Mouse (Mus musculus): ENCODE measurements at regions not wholly inside any gene's neighbourhood (a gene's known extent, or its start where the extent isn't known, plus 50 kb on each side); places are given as distances from the start of the nearest gene placed in this dataset.

DNA sequence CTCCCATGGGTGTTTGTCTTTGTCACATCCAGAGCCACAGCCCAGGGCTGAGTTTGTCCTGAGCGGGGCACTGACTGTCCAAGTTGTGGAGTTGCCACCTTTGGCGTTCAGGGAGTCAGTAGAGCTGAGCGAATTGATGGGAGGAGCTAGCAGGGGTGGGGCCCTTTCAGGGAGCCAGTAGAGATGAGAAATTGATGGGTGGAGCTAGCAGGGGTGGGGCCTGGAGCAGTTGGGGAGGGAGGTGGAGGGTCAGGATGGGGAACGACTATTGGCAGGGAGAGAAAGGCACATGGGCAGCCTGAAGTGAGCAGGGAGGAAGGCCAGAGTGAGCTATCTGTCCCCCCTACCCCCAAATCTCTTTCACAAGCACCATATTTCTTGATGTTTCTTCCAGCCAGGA is 62.0 kb downstream of the Tspan17 start:
- TF ChIP-seq CTCF (IDR thresholded peaks at IDR 0.05; ENCODE audit: control insufficient read depth, insufficient read depth, insufficient replicate concordance, low read depth, low read length): no peak
- TF ChIP-seq POLR2A (IDR thresholded peaks at IDR 0.05; ENCODE audit: control insufficient read depth, low read depth, low read length): no peak

Measured in testis, adult 2 months (tissue).